Mouse (Mus musculus) thymus, postnatal 10 days (tissue): ENCODE data around the gene Rad51b.

ENCODE experiments used
- DNase-seq, 2 experiments: peaks; one replicate each; pipeline ENCODE4 v3.0.0; 2021; ENCODE audit warnings: low spot score in 2 of 2

Gene Rad51b

GRCm38 (mm10) chr12:79530275-79530902 is 233.3 kb downstream of the Rad51b start:
- DNase-seq: no peak

- no peak for DNase-seq
Observed at GRCm38 (mm10) chr12:79531809-79532798, 235.0 kb downstream of the Rad51b start.

- no peak for DNase-seq
Observed at GRCm38 (mm10) chr12:79534778-79535177, 237.7 kb downstream of the Rad51b start.

- no peak for DNase-seq
Observed at GRCm38 (mm10) chr12:79535532-79536437, 238.7 kb downstream of the Rad51b start.

GRCm38 (mm10) chr12:79540176-79540575 is 243.1 kb downstream of the Rad51b start:
- no peak for DNase-seq

- no peak for DNase-seq
Observed at GRCm38 (mm10) chr12:79541581-79541980, 244.5 kb downstream of the Rad51b start.

- no peak for DNase-seq
Observed at GRCm38 (mm10) chr12:79545063-79545462, 248.0 kb downstream of the Rad51b start.

- no peak for DNase-seq
Observed at GRCm38 (mm10) chr12:79547556-79547955, 250.5 kb downstream of the Rad51b start.

GRCm38 (mm10) chr12:79548607-79549330 is 251.7 kb downstream of the Rad51b start:
- no peak for DNase-seq

GRCm38 (mm10) chr12:79550049-79550682 is 253.1 kb downstream of the Rad51b start:
- no peak for DNase-seq

GRCm38 (mm10) chr12:79551274-79551673 is 254.2 kb downstream of the Rad51b start:
- no peak for DNase-seq

- no peak for DNase-seq
Observed at GRCm38 (mm10) chr12:79553056-79553455, 256.0 kb downstream of the Rad51b start.

- DNase-seq: no peak
Observed at GRCm38 (mm10) chr12:79557904-79558303, 260.8 kb downstream of the Rad51b start.

GRCm38 (mm10) chr12:79558711-79559110 is 261.6 kb downstream of the Rad51b start:
- no peak for DNase-seq

GRCm38 (mm10) chr12:79559410-79560015 is 262.4 kb downstream of the Rad51b start:
- DNase-seq: no peak

GRCm38 (mm10) chr12:79560084-79560699 is 263.1 kb downstream of the Rad51b start:
- DNase-seq: no peak

GRCm38 (mm10) chr12:79560893-79561292 is 263.8 kb downstream of the Rad51b start:
- no peak for DNase-seq

GRCm38 (mm10) chr12:79574159-79575040 is 277.3 kb downstream of the Rad51b start:
- DNase-seq: no peak

- no peak for DNase-seq
Observed at GRCm38 (mm10) chr12:79575041-79575541, 278.0 kb downstream of the Rad51b start.
